Mouse (Mus musculus): ENCODE results near the gene Akap11.

GRCm38 (mm10) chr14:78448017-78448416, 88.6 kb downstream of the Akap11 start:
- no peak for TF ChIP-seq POLR2A (IDR thresholded peaks at IDR 0.05; ENCODE audit: insufficient read length, low read depth)
- TF ChIP-seq REST (IDR thresholded peaks at IDR 0.05; ENCODE audit: insufficient read depth, insufficient read length), result no peak
- TF ChIP-seq TCF12 (IDR thresholded peaks at IDR 0.05; ENCODE audit: insufficient read depth, poor library complexity, severe bottlenecking), result no peak
- no peak for TF ChIP-seq CEBPB (IDR thresholded peaks at IDR 0.05; ENCODE audit: insufficient read depth, poor library complexity, severe bottlenecking)
- TF ChIP-seq MAX (IDR thresholded peaks at IDR 0.05; ENCODE audit: low read depth), result no peak
- no peak for TF ChIP-seq POLR2AphosphoS2 (IDR thresholded peaks at IDR 0.05; ENCODE audit: insufficient read length, low read depth)
- no peak for TF ChIP-seq MYOD1 (IDR thresholded peaks at IDR 0.05; ENCODE audit: control insufficient read depth in 1 of 3, insufficient read length in 2 of 3, low read depth in 2 of 3)
